Mouse (Mus musculus) T-cell, adult 2 months (primary cell): ENCODE measurements around the gene Cebpzos.
A peak's percentile ranks its signal among the peaks of the same experiment; 100 is the strongest.

Experiments
- DNase-seq: peaks from one replicate; pipeline ENCODE4 v3.0.0; 2022; ENCODE audit warnings: low spot score

Cebpzos gene

DNA sequence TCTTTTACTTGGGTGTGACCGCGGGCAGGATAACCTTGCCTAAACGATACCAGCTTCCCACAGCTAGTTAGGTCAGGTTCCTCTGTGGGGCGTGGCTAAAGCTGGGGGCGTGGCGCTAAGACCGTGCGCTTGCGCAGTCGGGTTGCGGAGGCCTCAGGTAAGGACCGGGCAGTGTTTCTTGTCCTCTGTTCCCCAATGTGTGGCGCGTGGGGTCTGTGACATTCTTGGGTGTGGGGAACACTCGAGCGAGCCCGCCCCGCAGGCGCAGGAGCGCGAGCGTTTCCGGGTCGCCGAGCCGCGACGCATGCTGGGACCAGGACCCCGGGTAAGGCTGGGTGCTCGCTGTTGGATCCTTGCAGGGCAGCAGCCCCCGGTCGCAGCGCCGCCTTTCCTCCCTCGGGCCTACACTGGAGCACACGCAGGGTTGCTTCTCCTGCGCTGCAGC, at the start of gene Cebpzos:
Cebpzos (plus strand) TSS at position 132 of the 445 bp plus-strand sequence.
- DNase-seq, result peak; percentile 84

- DNase-seq, result no peak
Observed at GRCm38 (mm10) chr17:78873886-78874285, 42.4 kb upstream of the Cebpzos start.

GRCm38 (mm10) chr17:78881878-78882304, 34.4 kb upstream of the Cebpzos start:
- peak; percentile 11 for DNase-seq

DNA sequence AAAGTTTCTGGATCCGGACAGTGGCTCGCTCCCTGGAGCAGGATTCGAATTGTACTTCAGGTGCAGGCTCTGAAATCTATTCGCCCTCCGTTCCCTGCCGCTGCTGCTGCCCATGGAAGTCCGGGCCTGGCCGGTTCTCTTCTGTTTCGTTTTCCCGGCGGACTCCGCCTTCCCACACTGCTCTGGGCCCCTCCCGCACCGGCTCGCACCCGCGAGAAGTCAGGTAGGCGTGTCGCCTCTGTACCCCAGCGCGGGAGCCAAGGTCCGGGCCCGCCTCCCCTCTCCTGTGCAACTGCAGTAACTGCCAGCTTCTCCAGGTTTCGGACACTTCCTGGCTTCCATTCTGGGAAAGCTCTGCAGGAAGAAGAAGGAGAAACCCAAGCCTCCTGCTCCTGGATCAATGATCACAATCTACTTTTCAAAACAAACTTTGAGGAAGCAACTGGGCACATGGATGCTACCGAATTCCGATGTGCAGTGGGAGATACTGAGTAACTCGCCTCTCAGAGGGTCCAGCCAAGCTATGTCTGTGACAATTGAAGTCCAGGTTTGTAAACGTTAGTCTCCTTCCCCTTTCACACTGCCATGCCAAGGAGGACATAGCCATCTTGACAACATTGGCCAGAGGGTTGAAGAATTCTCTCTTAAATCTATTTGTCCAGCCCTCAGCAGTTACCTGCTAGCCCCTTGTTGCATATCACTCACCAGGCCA, 33.7 kb upstream of the Cebpzos start, which contains the start of gene Eif2ak2:
Eif2ak2 (minus strand) TSS at position 173 of the 712 bp plus-strand sequence.
- DNase-seq, result peak; percentile 57

- DNase-seq, result no peak
Observed at GRCm38 (mm10) chr17:78883291-78883690, 33.0 kb upstream of the Cebpzos start.

DNA sequence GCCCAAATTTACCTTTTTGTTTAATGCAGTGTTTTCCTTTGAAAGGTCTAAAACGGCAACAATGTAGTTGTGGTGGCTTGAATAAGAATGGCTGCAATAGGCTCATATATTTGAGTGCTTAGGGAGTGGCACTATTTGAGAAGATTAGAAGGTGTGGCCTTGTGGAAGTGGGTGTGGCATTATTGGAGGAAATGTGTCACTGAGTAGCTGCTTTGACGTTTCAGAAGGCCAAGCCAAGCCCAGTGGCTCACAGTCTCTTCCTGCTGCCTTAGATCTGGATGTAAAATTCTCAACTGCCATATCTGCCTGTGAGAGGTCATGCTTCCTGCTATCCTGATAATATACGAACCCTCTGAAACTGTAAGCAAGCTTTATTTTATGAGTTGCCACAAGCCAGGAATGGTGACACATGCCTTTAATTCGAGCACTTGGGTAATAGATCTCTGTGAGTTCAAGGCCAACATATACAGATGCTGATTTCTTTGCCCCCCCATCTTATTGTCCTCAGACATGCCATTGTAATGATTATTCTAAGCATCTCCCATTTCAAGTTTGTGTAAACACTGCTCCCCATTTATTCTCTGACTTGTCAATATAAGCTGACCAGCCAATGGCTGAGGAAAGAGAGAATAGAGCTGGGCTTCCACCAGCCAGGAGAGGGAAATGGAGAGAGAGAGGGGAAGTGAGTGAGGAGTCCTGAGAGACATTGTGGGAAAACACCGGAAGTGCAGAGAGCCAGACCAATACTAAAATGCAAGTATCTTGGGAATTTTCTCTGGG, 30.8 kb upstream of the Cebpzos start:
- no peak for DNase-seq

DNA sequence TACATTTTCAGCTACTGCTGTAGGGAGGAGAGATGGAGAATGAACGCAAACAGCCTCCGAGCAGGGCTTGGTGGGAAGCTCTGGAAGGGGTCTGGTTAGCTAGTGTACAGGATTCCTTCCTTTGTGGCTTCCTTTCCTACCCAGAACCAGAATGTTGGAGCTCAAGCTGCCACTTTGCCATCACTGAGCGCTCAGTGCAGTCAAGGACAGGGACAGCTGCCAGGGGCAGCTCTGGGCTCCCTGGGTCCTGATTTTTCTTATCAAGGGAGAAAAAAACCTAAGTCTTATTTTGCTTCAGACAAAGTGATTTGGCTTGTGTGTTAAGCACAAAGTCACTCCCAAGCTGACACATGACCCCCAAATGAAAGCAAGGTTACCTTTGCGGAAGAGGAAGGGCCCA, 27.7 kb upstream of the Cebpzos start:
- no peak for DNase-seq

GRCm38 (mm10) chr17:78889184-78889583, 27.1 kb upstream of the Cebpzos start:
- no peak for DNase-seq

- no peak for DNase-seq
Observed at GRCm38 (mm10) chr17:78891020-78891419, 25.3 kb upstream of the Cebpzos start.

GRCm38 (mm10) chr17:78894991-78895390, 21.3 kb upstream of the Cebpzos start:
- no peak for DNase-seq

GRCm38 (mm10) chr17:78895394-78895793, 20.9 kb upstream of the Cebpzos start:
- no peak for DNase-seq

DNA sequence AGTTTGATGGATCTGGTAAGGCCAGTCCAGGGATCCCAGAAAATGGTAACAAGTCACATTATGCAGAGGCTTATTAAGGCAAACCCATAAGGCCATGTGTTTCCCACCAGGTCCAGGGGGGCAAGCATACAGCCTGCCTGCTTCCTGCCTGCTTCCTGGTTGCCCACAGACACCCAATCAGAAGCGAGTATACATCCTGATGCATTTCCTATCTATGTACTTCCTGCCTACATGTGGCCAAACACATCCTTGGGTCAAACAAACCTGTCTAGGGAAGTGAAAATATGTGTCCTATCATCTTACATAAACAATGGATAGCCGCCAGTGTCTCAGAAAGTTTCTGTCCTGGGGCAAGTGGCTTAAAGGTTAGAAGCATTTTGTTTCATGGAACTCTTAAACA, 13.1 kb upstream of the Cebpzos start:
- no peak for DNase-seq

DNA sequence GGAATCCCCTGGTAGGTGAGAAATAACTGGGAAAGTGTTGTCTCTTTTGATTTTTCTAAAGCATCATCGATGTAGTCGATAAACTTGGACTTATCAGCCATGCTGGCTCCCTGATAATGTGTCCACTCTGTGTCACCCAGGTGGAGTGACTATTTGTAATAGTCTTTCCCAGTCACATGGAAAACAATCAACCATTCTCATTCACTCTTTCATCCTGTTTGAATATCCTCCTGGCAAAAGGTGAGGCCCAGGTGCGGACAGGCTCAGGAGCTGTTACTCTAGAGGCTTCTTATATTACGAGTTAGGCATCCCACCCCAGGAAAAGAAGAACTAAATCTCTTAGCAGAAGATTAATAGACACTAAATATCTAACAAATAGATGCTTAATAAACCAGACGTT, 9.4 kb upstream of the Cebpzos start, which contains the start of gene Sult6b1:
Sult6b1 (minus strand) TSS at position 101 of the 400 bp plus-strand sequence.
- DNase-seq, result no peak

- no peak for DNase-seq
Observed at GRCm38 (mm10) chr17:78909374-78909773, 6.9 kb upstream of the Cebpzos start.

DNA sequence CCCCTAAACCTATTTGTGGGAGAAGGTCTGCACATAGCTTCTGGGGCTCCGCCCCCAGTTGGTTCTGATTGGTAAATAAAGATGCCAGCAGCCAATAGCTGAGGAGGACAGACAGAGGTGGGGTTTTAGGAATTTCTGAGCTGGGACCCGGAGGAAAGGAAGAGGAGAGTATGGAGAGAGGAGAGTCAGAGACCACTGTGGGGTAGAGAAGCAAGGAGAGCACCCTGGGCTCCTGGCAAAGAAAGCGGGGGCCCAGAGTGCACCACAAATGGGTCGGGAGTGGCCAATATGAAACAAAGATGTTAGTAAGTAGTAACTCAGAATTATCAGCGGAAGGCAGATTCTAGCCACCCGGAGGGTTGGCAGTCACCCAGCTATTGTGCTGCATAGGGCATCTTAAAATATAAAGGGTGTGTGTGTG, 3.4 kb upstream of the Cebpzos start:
- no peak for DNase-seq

GRCm38 (mm10) chr17:78913921-78914320, 2.4 kb upstream of the Cebpzos start:
- no peak for DNase-seq

GRCm38 (mm10) chr17:78915772-78916171, 528 bp upstream of the Cebpzos start:
- DNase-seq, result no peak

- DNase-seq, result no peak
Observed at GRCm38 (mm10) chr17:78916899-78917298, 599 bp downstream of the Cebpzos start.

DNA sequence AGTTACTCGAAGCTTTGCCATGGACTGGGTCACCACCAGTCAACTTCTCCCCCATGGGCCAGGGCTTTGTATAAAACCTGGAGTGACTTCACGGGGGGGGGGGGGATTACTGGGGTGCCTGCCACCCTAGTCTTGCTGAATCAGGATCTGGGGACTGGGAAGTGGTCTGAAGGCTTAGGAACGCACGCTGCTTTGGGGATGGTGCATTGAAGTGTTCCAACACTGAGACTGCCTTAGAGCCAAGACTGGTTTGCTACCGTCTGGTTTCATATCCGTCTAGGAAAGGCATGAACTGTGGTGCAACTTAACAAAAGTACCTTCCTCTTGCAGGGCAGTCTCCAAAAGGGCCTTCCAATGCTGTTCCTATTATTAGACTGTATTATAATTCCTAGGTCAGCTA, 1.4 kb downstream of the Cebpzos start:
- no peak for DNase-seq

DNA sequence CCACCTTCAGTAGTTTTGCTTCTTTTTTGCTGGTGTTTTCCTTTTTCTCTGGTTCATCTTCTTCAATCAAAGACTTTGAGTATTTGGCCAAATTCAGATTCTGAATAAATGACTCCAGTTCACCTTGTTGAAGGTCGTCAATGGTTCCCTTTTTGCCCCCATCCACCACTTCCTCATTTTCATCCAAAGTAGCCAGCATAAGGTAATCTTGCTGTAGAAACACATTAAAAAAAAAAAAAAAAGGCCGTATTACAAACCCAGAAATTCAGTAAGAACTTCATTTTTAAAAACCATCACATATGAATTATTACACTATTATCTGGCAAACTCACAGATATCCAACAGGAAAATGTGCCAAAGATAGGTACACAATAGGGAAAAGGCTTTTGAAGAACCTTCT, 19.6 kb downstream of the Cebpzos start:
- DNase-seq, result no peak

DNA sequence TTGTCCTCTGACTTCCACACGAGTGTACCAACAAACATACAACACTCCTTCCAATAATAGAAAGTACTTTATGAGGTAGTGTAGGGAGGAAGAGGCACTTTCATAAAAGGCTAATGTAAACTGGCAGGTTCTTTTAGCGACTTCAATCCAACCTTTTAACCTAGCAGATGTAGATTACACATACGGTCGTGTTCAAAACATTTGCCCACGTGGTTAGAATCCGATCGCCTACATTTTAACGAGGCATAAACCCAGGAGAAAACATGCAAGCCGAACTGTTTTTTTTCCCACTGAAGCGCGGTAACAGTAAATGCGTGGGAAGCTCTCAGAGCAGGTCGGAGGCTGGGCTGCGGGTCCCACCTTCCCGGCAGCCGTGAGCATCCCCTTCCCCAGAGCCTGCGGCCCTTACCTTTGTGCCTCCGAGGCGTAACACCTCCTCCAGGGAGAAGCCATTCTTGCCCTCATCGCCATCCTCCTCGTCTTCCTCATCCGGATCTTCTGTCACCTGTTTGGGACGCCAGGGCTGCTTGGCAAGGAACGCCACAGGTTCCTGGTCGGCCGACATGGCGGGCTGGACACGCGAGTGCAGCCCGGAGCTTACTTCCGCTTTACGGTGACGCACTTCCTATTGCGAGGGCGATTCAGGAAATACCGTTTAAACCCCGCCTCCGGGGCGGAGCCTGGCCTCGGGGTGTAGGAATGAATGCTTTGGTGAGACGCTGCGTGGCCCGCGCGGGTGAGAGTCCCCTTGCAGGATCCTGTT, 20.3 kb downstream of the Cebpzos start, which contains the start of the genes Cebpz and Ndufaf7:
Cebpz (minus strand) TSS at position 601 of the 763 bp plus-strand sequence.
Ndufaf7 (plus strand) TSS at position 671 of the 763 bp plus-strand sequence.
- peak; percentile 98 for DNase-seq

DNA sequence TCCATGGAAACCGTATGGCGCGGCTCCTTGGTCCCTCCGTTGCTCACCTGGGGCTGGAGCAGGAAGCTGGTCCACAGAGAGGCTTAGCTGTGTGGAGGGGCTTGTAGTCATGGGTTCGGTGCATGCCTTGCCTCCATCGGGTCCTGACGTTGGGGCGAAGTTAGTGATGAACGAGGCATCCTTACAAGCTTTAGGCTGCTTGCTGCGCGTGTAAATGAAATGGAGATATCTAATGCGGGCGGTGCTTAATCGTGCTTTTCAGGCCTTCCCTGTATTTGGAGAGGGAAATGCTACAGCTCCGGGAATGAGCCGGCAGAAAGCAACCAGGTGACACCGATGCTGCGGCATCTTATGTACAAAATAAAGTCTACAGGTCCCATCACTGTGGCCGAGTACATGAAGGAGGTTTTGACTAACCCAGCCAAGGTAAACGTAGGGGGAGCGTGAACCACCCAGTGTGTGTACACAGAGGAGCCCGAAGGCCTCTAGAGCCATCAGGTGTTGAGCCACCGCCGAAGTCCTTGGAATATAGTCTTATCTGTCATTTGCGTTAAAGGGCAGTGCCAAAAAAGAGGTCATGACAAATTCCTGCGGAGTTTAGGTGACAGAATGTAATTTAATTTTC, 21.0 kb downstream of the Cebpzos start:
- DNase-seq, result no peak
